Mouse (Mus musculus): ENCODE data around the gene Ccdc163.

The Ccdc163 gene

GRCm38 (mm10) chr4:116700964-116701363 is 7.3 kb upstream of the Ccdc163 start:
- in situ Hi-C loops (cut with MboI, MseI), result loop anchor here (10.0 kb wide), 1 partner anchor 294 kb away; the partner anchor contains the start of genes Hectd3 and Urod

- in situ Hi-C loops (cut with MboI, MseI), result loop anchor here (10.0 kb wide), 1 partner anchor 291 kb away; the partner anchor contains the start of genes Hectd3 and Urod
Measured at GRCm38 (mm10) chr4:116703804-116704203, 4.5 kb upstream of the Ccdc163 start.

- in situ Hi-C loops (cut with MboI, MseI), result loop anchor here (5.0 to 10.0 kb wide), 2 partner anchors 50 to 287 kb away; partner anchors contain the start of genes Hectd3 and Urod
Measured at GRCm38 (mm10) chr4:116707666-116708065, 643 bp upstream of the Ccdc163 start.

DNA sequence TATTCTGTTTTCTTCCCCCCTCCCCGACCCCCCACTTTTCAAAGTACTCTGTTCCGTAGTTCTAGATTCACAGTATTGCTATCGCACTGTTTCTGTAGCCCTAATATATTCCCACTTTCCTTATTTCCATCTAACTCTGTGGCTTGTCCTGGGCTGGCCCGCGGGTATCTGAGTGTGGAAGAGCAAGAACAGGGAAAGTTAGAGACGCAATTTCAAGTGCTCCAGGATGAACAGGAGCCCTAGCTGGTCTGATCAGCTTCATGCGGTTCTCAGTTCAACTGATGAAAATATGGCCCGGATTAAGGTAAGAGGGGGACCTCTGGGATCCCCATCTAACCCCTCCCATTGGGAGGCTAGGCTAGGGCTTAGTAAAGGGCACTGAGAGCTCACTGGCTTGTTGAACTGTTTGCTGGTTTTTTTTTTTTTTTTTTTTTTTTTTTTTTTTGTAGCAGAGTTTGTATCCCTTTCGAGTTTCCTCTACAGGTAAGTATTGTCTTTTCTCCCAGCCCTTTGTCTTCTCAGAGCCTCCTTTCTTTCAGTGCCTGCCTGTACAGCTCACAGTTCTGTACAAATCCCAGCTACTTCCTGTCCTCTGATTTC is 582 bp downstream of the Ccdc163 start:
- in situ Hi-C loops (cut with MboI, MseI), result loop anchor here (5.0 to 10.0 kb wide), 2 partner anchors 52 to 286 kb away; partner anchors contain the start of genes Hectd3 and Urod

- in situ Hi-C loops (cut with MboI, MseI), result no loop called here
Measured at GRCm38 (mm10) chr4:116710154-116710553, 1.8 kb downstream of the Ccdc163 start.

DNA sequence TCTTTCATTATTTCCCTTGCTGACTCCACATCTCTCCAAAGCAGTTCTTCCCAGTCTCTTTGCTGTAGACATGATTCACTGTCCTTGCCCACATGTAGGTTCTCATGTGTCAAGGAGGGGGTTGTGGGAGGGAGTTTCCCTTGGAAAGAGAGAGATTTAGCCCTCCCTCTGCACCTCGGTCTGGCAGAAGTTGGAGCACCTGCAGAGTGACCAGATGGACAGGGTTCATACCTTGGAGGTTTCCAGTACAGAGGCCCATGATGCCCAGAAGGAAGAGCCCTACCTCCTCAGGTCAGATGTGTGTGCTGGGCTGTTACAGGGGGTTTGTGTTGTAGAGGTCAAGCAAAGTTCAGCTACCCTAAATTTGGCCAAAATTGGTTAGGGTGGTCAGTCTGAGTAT is 4.2 kb downstream of the Ccdc163 start:
- in situ Hi-C loops (cut with MboI, MseI), result no loop called here

GRCm38 (mm10) chr4:116719396-116719795 is 11.1 kb downstream of the Ccdc163 start:
- in situ Hi-C loops (cut with MboI, MseI), result loop anchor here (5.0 kb wide), 1 partner anchor 68 kb away; no protein-coding TSS in a partner anchor

DNA sequence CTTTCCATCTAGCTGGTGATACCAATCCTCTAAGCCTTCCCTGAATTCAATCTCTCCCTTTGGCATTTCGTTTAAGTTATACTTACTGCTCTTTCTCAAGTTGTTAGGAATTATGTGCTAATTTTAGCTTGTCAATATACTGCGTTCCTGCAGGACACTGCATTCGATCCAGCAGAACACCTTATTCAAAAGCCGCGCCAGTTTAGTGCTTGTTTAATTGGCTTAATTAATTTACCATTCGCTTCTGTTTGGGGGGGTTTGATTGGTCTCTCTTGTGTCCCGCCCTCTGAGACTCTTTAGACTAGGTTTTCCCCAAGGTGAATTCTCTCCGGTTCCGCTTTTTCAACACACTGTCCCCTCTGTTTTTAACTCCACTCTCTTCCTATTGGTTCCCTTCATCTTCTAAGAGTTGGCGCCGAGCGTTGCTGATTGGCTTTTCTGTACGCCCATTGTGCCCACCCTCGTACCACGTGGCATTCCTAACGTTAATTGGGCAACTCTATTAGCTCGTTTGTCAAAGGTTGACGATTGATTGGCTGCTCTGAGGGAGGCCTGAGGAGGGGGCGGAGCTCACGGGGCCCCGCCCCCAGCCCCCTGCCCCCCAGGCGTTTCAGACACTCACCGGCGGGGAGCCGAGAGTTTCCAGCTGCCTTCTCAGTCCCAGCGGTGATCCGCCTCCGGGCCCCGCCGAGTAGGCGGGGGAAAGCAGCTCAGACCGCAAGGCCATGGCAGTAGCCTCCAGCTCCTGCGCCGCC is 12.2 kb downstream of the Ccdc163 start, which contains the start of gene Tesk2:
Tesk2 (plus strand) TSS at position 606 of the 755 bp plus-strand sequence.
- in situ Hi-C loops (cut with MboI, MseI), result no loop called here

DNA sequence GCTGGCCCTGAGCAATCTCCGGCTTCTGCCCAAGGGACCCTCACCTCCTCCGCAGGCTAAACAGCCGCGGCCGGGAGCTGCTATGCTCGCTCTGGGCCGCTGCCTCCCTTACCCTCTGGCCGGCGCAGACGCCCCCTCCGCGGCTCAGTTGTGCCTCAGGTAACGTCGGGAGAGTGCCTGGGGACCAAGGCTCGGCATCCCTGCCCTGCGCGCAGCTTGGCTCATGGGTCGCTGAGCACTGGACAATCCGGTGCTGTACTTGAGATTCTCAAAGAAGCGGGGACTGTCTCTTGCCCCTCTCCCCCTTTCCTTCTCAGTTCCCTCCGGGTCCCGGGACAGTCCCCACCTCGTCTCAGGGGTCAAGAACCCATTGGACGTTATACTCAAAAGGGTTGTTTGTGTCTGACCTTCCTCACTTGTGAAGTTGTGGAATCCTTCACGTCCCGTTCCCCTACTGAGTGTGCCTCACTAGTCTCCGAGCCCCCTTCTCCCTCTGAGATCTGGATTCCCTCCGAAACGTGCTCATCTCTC is 12.9 kb downstream of the Ccdc163 start:
- in situ Hi-C loops (cut with MboI, MseI), result no loop called here

DNA sequence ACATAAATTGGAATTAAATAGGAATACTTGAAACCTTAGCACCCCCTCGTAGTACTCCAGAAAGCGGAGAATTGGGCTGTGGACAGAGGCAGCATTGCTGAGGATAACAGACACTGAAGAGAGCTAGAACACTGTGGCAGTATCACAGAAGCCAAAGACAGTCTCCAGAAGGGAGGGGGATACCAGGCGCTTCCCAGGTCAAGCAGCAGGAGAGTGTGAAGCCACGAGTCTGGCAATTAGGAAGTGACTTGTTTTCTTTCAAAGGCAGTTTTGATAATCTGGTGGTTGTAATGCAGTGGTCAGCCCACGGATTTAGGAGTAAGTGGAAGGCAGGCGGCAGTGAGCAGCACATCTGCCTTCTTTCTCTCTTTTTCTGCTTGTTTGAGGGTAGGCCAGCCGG is 13.9 kb downstream of the Ccdc163 start:
- in situ Hi-C loops (cut with MboI, MseI), result no loop called here

DNA sequence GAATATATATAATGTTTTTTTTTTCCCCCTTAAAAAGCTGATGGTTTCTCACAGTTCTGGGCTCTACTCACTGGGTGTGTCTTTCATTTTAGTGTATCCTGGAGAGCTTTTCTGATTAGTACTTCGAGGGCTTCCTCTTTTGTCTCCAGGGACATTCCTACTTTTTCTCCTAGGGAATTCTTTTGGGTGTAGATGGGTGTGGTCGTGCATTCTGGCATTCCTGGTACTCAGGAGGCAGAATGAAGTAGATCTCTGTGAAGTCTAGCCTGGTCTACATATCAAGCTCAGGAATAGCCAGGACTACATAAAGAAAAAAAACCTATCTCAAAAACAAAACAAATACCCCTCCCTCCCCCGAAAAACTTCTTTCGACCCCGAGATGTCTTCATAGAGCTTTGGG is 17.1 kb downstream of the Ccdc163 start:
- in situ Hi-C loops (cut with MboI, MseI), result no loop called here

- in situ Hi-C loops (cut with MboI, MseI), result no loop called here
Measured at GRCm38 (mm10) chr4:116727401-116727800, 19.1 kb downstream of the Ccdc163 start.

- in situ Hi-C loops (cut with MboI, MseI), result no loop called here
Measured at GRCm38 (mm10) chr4:116729532-116729931, 21.2 kb downstream of the Ccdc163 start.

- in situ Hi-C loops (cut with MboI, MseI), result no loop called here
Measured at GRCm38 (mm10) chr4:116731077-116731476, 22.8 kb downstream of the Ccdc163 start.

DNA sequence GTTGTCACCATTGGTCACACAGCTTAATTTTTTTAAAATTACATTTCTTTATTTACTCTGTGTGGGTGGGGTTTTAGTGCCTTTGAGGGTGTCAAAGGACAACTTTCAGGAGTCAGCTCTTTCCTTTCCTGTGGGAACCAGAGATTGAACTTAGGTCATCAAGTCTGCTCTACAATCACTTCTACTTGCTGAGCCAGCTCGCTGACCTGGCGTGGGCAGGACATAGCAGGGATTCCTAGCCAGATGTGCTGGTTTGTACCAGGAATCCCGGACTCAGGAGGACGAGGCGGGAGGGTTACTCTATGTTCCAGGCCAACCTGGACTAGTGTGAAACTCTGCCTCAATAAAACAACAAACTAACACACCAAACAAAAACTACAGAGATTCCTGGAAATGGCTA is 24.0 kb downstream of the Ccdc163 start:
- in situ Hi-C loops (cut with MboI, MseI), result no loop called here

DNA sequence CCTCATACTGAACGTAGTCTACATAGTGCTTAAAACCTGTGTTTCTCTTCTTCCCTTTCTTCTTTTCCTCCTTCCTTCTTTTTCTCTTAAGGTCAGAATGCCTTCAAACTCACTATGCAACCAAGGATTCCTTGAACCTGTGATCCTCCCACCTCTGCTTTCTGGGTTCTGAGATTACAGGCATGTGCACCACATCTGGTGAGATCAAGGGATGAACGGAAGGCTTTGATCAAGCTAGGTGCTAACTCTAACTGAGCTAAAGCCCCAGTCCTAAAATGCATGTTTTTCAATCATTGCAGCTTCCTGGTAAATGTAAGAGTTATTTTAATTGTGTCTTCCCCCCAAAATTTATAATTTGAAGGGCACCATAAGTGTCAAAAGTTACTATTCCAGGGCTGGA is 26.7 kb downstream of the Ccdc163 start:
- in situ Hi-C loops (cut with MboI, MseI), result no loop called here

DNA sequence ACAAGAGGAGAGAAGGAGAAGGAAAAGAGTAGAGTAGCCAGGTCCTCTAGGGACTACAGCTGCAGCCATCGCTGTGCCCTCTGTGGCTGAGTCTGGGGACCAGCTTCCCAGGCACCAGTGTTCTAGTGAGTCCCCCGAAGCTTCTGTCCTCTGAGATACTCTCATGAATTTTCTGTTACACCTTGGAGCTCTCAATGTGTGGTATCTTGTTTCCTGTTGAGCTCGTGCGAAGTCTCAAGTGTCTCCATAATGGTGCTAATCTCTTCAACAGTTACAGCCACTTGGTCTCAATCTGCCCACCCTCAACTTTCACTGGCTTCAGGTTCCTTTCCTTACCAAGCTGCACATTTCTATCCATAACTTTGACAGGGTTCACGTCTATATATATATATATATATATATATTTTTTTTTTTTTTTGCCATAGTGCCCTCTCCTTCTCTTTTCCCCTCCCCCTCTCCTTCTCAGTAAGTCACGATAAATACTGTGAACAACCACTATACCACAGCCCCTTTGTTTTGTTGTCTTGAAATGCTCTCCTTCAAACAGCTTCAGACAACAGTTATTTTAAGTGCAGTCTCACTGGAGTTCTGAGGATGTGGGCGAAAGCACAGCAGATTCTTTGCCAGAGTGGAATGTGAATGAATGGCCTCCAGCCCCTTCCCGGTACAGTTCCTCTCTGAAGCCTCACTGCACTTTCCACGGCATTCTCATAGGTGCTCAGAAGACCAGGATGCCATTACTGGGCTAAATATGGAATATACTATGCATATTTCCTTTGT is 30.9 kb downstream of the Ccdc163 start:
- in situ Hi-C loops (cut with MboI, MseI), result no loop called here

GRCm38 (mm10) chr4:116749750-116750149 is 41.4 kb downstream of the Ccdc163 start:
- in situ Hi-C loops (cut with MboI, MseI), result loop anchor here (5.0 to 10.0 kb wide), 2 partner anchors 48 to 785 kb away; no protein-coding TSS in a partner anchor

- in situ Hi-C loops (cut with MboI, MseI), result no loop called here
Measured at GRCm38 (mm10) chr4:116761914-116762313, 53.6 kb downstream of the Ccdc163 start.

- in situ Hi-C loops (cut with MboI, MseI), result no loop called here
Measured at GRCm38 (mm10) chr4:116764001-116764400, 55.7 kb downstream of the Ccdc163 start.

GRCm38 (mm10) chr4:116768510-116768909 is 60.2 kb downstream of the Ccdc163 start:
- in situ Hi-C loops (cut with MboI, MseI), result no loop called here

- in situ Hi-C loops (cut with MboI, MseI), result no loop called here
Measured at GRCm38 (mm10) chr4:116769060-116769459, 60.8 kb downstream of the Ccdc163 start.

Data from T-helper 1 cell (primary cell).